ENCODE assay signal across 28 mouse cellular contexts in genomic region chr11:26285682-26286081, GRCm38 (mm10).
DNase-seq lines count a peak whose midpoint lies in the region; ATAC-seq and TF ChIP-seq lines count a peak whose summit lies in the region.
"Had no signal": no experiment of that assay in that cellular context is flagged by ENCODE, and none has a peak within 500 bp of the region (broad histone marks: within the 10 kb centered on the region; RNA-seq: fewer than 3 reads in every experiment).

No protein-coding gene starts in this region.

- no peaks in the 10 kb centered on the region for H3K4me1 ChIP-seq in liver, adult 2 months (ENCODE audit: control insufficient read depth, insufficient read depth, low read length)
- no peaks in the 10 kb centered on the region for H3K4me1 ChIP-seq in liver, embryonic 11.5 days (replicated peaks; ENCODE audit: control insufficient read depth, insufficient read depth, low read length)
- no peaks in the 10 kb centered on the region for H3K4me1 ChIP-seq in liver, embryonic 13.5 days (replicated peaks)
- no peaks in the 10 kb centered on the region for H3K4me1 ChIP-seq in liver, embryonic 16.5 days (ENCODE audit: control insufficient read depth, low read depth, low read length)
- H3K4me1 ChIP-seq in kidney, embryonic 14.5 days (ENCODE audit: control insufficient read depth, insufficient read depth, low read length), result no peaks in the 10 kb centered on the region
- H3K4me1 ChIP-seq: embryonic facial prominence, embryonic 13.5 days; embryonic facial prominence, embryonic 15.5 days; forebrain, embryonic 10.5 days; forebrain, embryonic 12.5 days had no signal

- no peaks in the 10 kb centered on the region for H3K9me3 ChIP-seq in liver, embryonic 11.5 days (ENCODE audit: control insufficient read depth, low read length)
- no peaks in the 10 kb centered on the region for H3K9me3 ChIP-seq in liver, embryonic 13.5 days (replicated peaks)
- H3K9me3 ChIP-seq in liver, embryonic 16.5 days (replicated peaks; ENCODE audit: control insufficient read depth, low read length), result no peaks in the 10 kb centered on the region
- no peaks in the 10 kb centered on the region for H3K9me3 ChIP-seq in kidney, embryonic 14.5 days (ENCODE audit: control insufficient read depth, low read length)
- H3K9me3 ChIP-seq: embryonic facial prominence, embryonic 13.5 days; embryonic facial prominence, embryonic 15.5 days; forebrain, embryonic 10.5 days; forebrain, embryonic 12.5 days; G1E had no signal

- no peak for TF ChIP-seq POLR2A in liver, adult 2 months (IDR thresholded peaks at IDR 0.05; ENCODE audit: extremely low read depth, insufficient read depth, low read length)

- H3K79me2 ChIP-seq in liver, adult 2 months (ENCODE audit: control insufficient read depth, insufficient read depth, low read length), result no peaks in the 10 kb centered on the region

- no peak overlapping the region for H3K4me2 ChIP-seq in liver, embryonic 11.5 days
- H3K4me2 ChIP-seq in liver, embryonic 13.5 days, result no peak overlapping the region
- no peak overlapping the region for H3K4me2 ChIP-seq in liver, embryonic 16.5 days (ENCODE audit: low read depth, low read length)
- no peak overlapping the region for H3K4me2 ChIP-seq in kidney, embryonic 14.5 days (replicated peaks; ENCODE audit: low read depth, low read length)
- H3K4me2 ChIP-seq: embryonic facial prominence, embryonic 13.5 days; embryonic facial prominence, embryonic 15.5 days; forebrain, embryonic 12.5 days had no signal

- no peak overlapping the region for H3K9ac ChIP-seq in liver, adult 2 months (ENCODE audit: low read depth, low read length)
- no peak overlapping the region for H3K9ac ChIP-seq in liver, embryonic 11.5 days (ENCODE audit: low read depth, low read length)
- no peak overlapping the region for H3K9ac ChIP-seq in liver, embryonic 13.5 days
- no peak overlapping the region for H3K9ac ChIP-seq in liver, embryonic 16.5 days (ENCODE audit: low read depth, low read length)
- no peak overlapping the region for H3K9ac ChIP-seq in kidney, embryonic 14.5 days (ENCODE audit: low read depth, low read length)
- H3K9ac ChIP-seq: embryonic facial prominence, embryonic 13.5 days; embryonic facial prominence, embryonic 15.5 days; forebrain, embryonic 12.5 days had no signal

- no peak overlapping the region for H3K27ac ChIP-seq in liver, adult 2 months (replicated peaks; ENCODE audit: insufficient read depth, low read depth, low read length)
- no peak overlapping the region for H3K27ac ChIP-seq in liver, embryonic 11.5 days (ENCODE audit: low read depth, low read length)
- no peak overlapping the region for H3K27ac ChIP-seq in liver, embryonic 13.5 days
- no peak overlapping the region for H3K27ac ChIP-seq in liver, embryonic 16.5 days (ENCODE audit: low read length)
- H3K27ac ChIP-seq in kidney, embryonic 14.5 days (ENCODE audit: low read depth, low read length), result no peak overlapping the region
- H3K27ac ChIP-seq: embryonic facial prominence, embryonic 13.5 days; embryonic facial prominence, embryonic 15.5 days; forebrain, embryonic 10.5 days; forebrain, embryonic 12.5 days had no signal

- no peak for ATAC-seq in liver, embryonic 11.5 days (replicated peaks; ENCODE audit: low FRiP score)
- peak; percentile 57; the same call in 1 of the 2 replicates for ATAC-seq in liver, embryonic 13.5 days (ENCODE audit: low read depth)
- peak; percentile 80 for ATAC-seq in liver, embryonic 16.5 days (ENCODE audit: low read depth)
- ATAC-seq in kidney, embryonic 14.5 days (ENCODE audit: low FRiP score, low TSS enrichment), result no peak
- ATAC-seq: activated CD4-positive, CD25-positive, alpha-beta regulatory T cell, adult 4 months; CD4-positive, CD25-positive, alpha-beta regulatory T cell, adult 4 months; forebrain, embryonic 14.5 days; forebrain, embryonic 16.5 days; Patski had no signal

- no peak for TF ChIP-seq CTCF in liver, adult 2 months (IDR thresholded peaks at IDR 0.05; ENCODE audit: low read depth, low read length)

- no peaks in the 10 kb centered on the region for H3K36me3 ChIP-seq in liver, adult 2 months (ENCODE audit: control insufficient read depth, insufficient read depth, low read length)
- H3K36me3 ChIP-seq in liver, embryonic 11.5 days (ENCODE audit: control insufficient read depth, insufficient read depth, low read length), result no peaks in the 10 kb centered on the region
- no peaks in the 10 kb centered on the region for H3K36me3 ChIP-seq in liver, embryonic 13.5 days
- H3K36me3 ChIP-seq in liver, embryonic 16.5 days (ENCODE audit: control insufficient read depth, insufficient read depth), result no peaks in the 10 kb centered on the region
- no peaks in the 10 kb centered on the region for H3K36me3 ChIP-seq in kidney, embryonic 14.5 days (ENCODE audit: control insufficient read depth, insufficient read depth, low read length)
- H3K36me3 ChIP-seq: embryonic facial prominence, embryonic 13.5 days; embryonic facial prominence, embryonic 15.5 days; forebrain, embryonic 10.5 days; forebrain, embryonic 12.5 days; G1E had no signal

- H3K4me3 ChIP-seq in liver, adult 2 months (ENCODE audit: insufficient read depth, low read depth, low read length), result no peak overlapping the region
- no peak overlapping the region for H3K4me3 ChIP-seq in liver, embryonic 11.5 days (ENCODE audit: low read depth, low read length)
- no peak overlapping the region for H3K4me3 ChIP-seq in liver, embryonic 13.5 days (replicated peaks)
- no peak overlapping the region for H3K4me3 ChIP-seq in liver, embryonic 16.5 days (ENCODE audit: low read depth, low read length)
- H3K4me3 ChIP-seq in kidney, embryonic 14.5 days (ENCODE audit: low read length), result no peak overlapping the region
- H3K4me3 ChIP-seq: embryonic facial prominence, embryonic 13.5 days; embryonic facial prominence, embryonic 15.5 days; erythroblast, embryonic 14.5 days; forebrain, embryonic 10.5 days; forebrain, embryonic 12.5 days had no signal

- DNase-seq in liver, adult 2 months (ENCODE audit: extremely low read depth, low read depth, low spot score), result peak; percentile 22
- DNase-seq in liver, embryonic 11.5 days (ENCODE audit: low spot score), result no peak
- DNase-seq in liver, embryonic 13.5 days, result no peak
- no peak for DNase-seq in adrenal gland, adult 8-10 months
- DNase-seq: adrenal gland, postnatal 10 days; adrenal gland, postnatal 25 days; B cell, adult 2 months; cerebellum, adult 11 months; cerebellum, adult 18-20 months; cerebellum, adult 8-10 months; cerebellum, adult 9-11 months; cerebellum, postnatal 14 days; cerebellum, postnatal 36 days; embryo, embryonic 11 days had no signal

- H3K27me3 ChIP-seq in liver, adult 2 months (ENCODE audit: control insufficient read depth, insufficient read depth, low read length), result no peaks in the 10 kb centered on the region
- no peaks in the 10 kb centered on the region for H3K27me3 ChIP-seq in liver, embryonic 11.5 days (replicated peaks; ENCODE audit: control insufficient read depth, insufficient read depth, low read length)
- no peaks in the 10 kb centered on the region for H3K27me3 ChIP-seq in liver, embryonic 13.5 days
- H3K27me3 ChIP-seq in liver, embryonic 16.5 days (ENCODE audit: control insufficient read depth, insufficient read depth, low read depth, low read length), result no peaks in the 10 kb centered on the region
- H3K27me3 ChIP-seq in kidney, embryonic 14.5 days (ENCODE audit: control insufficient read depth, insufficient read depth, low read length), result no peaks in the 10 kb centered on the region
- H3K27me3 ChIP-seq: CH12.LX; embryonic facial prominence, embryonic 13.5 days; embryonic facial prominence, embryonic 15.5 days; forebrain, embryonic 12.5 days had no signal

- WGBS in liver, adult 2 months, result 11% methylated on average over 2 of the region's 2 CpGs
- 55% methylated on average over 2 of the region's 2 CpGs for WGBS in liver, embryonic 11.5 days
- WGBS in liver, embryonic 13.5 days (ENCODE audit: insufficient replicate concordance), result 36% methylated on average over 2 of the region's 2 CpGs
- 34% methylated on average over 2 of the region's 2 CpGs for WGBS in liver, embryonic 16.5 days (ENCODE audit: insufficient replicate concordance)
- WGBS in kidney, embryonic 14.5 days, result 64% methylated on average over 2 of the region's 2 CpGs

Comparison
In these comparisons a context has a peak if more than half of its experiments do, and no peak if none do; other contexts are left out.
1. ATAC-seq: peak in liver, embryonic 13.5 days (single experiment) and liver, embryonic 16.5 days (single experiment); none in liver, embryonic 11.5 days (single experiment) and kidney, embryonic 14.5 days (single experiment).